Mouse (Mus musculus) liver, embryonic 16.5 days (tissue): ENCODE measurements around the gene Zfp143. TPM values are rescaled to one million over a fixed set of nuclear protein-coding genes. Genes with fewer than 3 reads are reported as not detected.
"Not testable (repeated sequence)": the region's sequence is repeated elsewhere in the genome, so short reads cannot be mapped to it uniquely, and the experiment has no call there.

Experiments used
- ATAC-seq: fragments of 200-750 bp; cut with Nextera tagmentation; 2 replicates; pipeline ENCODE4 v1.8.0; 2017; ENCODE audit warnings: low read depth, mild to moderate bottlenecking, moderate number of reproducible peaks, moderate library complexity
- H3K27ac ChIP-seq: fragments of 300-500 bp; sonication (generic); 2 replicates; pipeline ENCODE4 v1.5.1; 2014; ENCODE audit warnings: mild to moderate bottlenecking, low read length
- H3K27me3 ChIP-seq: fragments of 300-500 bp; sonication (generic); 2 replicates; pipeline ENCODE4 v1.6.1; 2014; ENCODE audit warnings: low read depth, low read length, mixed read lengths; ENCODE audit not compliant: control insufficient read depth, insufficient read depth
- H3K36me3 ChIP-seq: fragments of 300-500 bp; sonication (generic); 2 replicates; pipeline ENCODE4 v1.6.1; 2014; ENCODE audit warnings: mild to moderate bottlenecking; ENCODE audit not compliant: control insufficient read depth, insufficient read depth
- H3K4me1 ChIP-seq: fragments of 300-500 bp; sonication (generic); 2 replicates; pipeline ENCODE4 v1.6.1; 2014; ENCODE audit warnings: low read depth, low read length, mixed read lengths; ENCODE audit not compliant: control insufficient read depth
- H3K4me2 ChIP-seq: fragments of 300-500 bp; sonication (generic); 2 replicates; pipeline ENCODE4 v1.6.1; 2014; ENCODE audit warnings: low read depth, low read length, mixed read lengths
- H3K4me3 ChIP-seq: fragments of 300-500 bp; sonication (generic); 2 replicates; pipeline ENCODE4 v1.5.1; 2014; ENCODE audit warnings: low read depth, mild to moderate bottlenecking, low read length
- H3K9ac ChIP-seq: fragments of 300-500 bp; sonication (generic); 2 replicates; pipeline ENCODE4 v1.6.1; 2014; ENCODE audit warnings: low read depth, low read length
- H3K9me3 ChIP-seq: fragments of 300-500 bp; sonication (generic); replicated peaks from 2 replicates; pipeline ENCODE4 v1.6.1; 2016; ENCODE audit warnings: low read length; ENCODE audit not compliant: control insufficient read depth
- WGBS: fragments of 180-500 bp; shearing (Covaris S2); extraction: QIAGEN DNeasy Blood & Tissue Kit; methylation state at CpG from one replicate; pipeline ENCODE4 v1.1.7; 2014; ENCODE audit not compliant: insufficient replicate concordance; 5-methylcytosine and 5-hydroxymethylcytosine counted together
- polyA plus RNA-seq: library from polyadenylated mRNA; unstranded; fragments of >200 nt; fragmentation: Nextera tagmentation; extraction: Ambion mirVana; gene quantifications from 2 replicates; pipeline ENCODE4 v1.2.1, GENCODE M21; 2015

The Zfp143 gene
- polyA plus RNA-seq, 1 experiment from 2014 or later, result 9.4 TPM

GRCm38 (mm10) chr7:110121516-110122288, 60.7 kb downstream of the Zfp143 start, which contains the start of gene Wee1:
Gene Wee1 (plus strand): TSS chr7:110122046.
- under 1% methylated on average over 73 of the region's 81 CpGs for WGBS
- H3K4me1 ChIP-seq, result peaks cover 14% of the 10 kb centered on the region
- H3K9me3 ChIP-seq, result no peaks in the 10 kb centered on the region
- peak within 1 kb of the TSS; percentile 96 for H3K4me3 ChIP-seq
- no peaks in the 10 kb centered on the region for H3K27me3 ChIP-seq
- peak within 1 kb of the TSS; percentile 67 for H3K4me2 ChIP-seq
- peak within 1 kb of the TSS; percentile 85 for H3K9ac ChIP-seq
- no peaks in the 10 kb centered on the region for H3K36me3 ChIP-seq
- peak within 1 kb of the TSS; percentile 89 for H3K27ac ChIP-seq
- ATAC-seq, result peak; percentile 95

- peaks cover 14% of the 10 kb centered on the region for H3K4me1 ChIP-seq
- H3K9me3 ChIP-seq, result no peaks in the 10 kb centered on the region
- no peaks in the 10 kb centered on the region for H3K27me3 ChIP-seq
- peak overlapping the region; percentile 96 for H3K4me3 ChIP-seq
- WGBS, result 0% methylated on average over 26 of the region's 27 CpGs
- peak overlapping the region; percentile 85 for H3K9ac ChIP-seq
- ATAC-seq, result no peak
- peak overlapping the region; percentile 67 for H3K4me2 ChIP-seq
- H3K36me3 ChIP-seq, result peaks cover 2% of the 10 kb centered on the region
- peak overlapping the region; percentile 89 for H3K27ac ChIP-seq
Measured at GRCm38 (mm10) chr7:110122289-110122564, 61.2 kb downstream of the Zfp143 start.

GRCm38 (mm10) chr7:110122565-110123422, 61.8 kb downstream of the Zfp143 start:
- Histone ChIP-seq H3K36me3 (peaks cover 8% of the 10 kb centered on the region), H3K4me1 (peaks cover 14% of the 10 kb centered on the region), H3K9ac (peak overlapping the region; percentile 85), H3K27me3 (no peaks in the 10 kb centered on the region), H3K4me2 (peak overlapping the region; percentile 67), H3K9me3 (no peaks in the 10 kb centered on the region), H3K27ac (peak overlapping the region; percentile 89), H3K4me3 (peak overlapping the region; percentile 96)
- peak; percentile 5 for ATAC-seq
- WGBS, result under 1% methylated on average over 74 of the region's 74 CpGs

GRCm38 (mm10) chr7:110123844-110124555, 63.0 kb downstream of the Zfp143 start:
- WGBS, result 23% methylated on average over 12 of the region's 12 CpGs
- Histone ChIP-seq H3K36me3 (peaks cover 12% of the 10 kb centered on the region), H3K9ac (peak overlapping the region; percentile 85), H3K27me3 (no peaks in the 10 kb centered on the region), H3K4me3 (peak overlapping the region; percentile 96), H3K4me1 (peaks cover 14% of the 10 kb centered on the region), H3K27ac (peak overlapping the region; percentile 10; the same call in 1 of the 2 replicates), H3K4me2 (peak overlapping the region; percentile 67), H3K9me3 (no peaks in the 10 kb centered on the region)
- ATAC-seq, result no peak

GRCm38 (mm10) chr7:110128566-110128965, 67.5 kb downstream of the Zfp143 start:
- H3K4me1 ChIP-seq, result peaks cover 10% of the 10 kb centered on the region
- no peaks in the 10 kb centered on the region for H3K9me3 ChIP-seq
- H3K36me3 ChIP-seq, result peaks cover 34% of the 10 kb centered on the region
- no peak overlapping the region for H3K27ac ChIP-seq
- no peaks in the 10 kb centered on the region for H3K27me3 ChIP-seq
- H3K4me3 ChIP-seq, result no peak overlapping the region
- no peak for ATAC-seq
- WGBS, result 64% methylated on average over 2 of the region's 2 CpGs
- no peak overlapping the region for H3K4me2 ChIP-seq
- no peak overlapping the region for H3K9ac ChIP-seq

GRCm38 (mm10) chr7:110132272-110132671, 71.3 kb downstream of the Zfp143 start:
- WGBS, result 74% methylated on average over 2 of the region's 2 CpGs
- not testable (repeated sequence) for ATAC-seq

GRCm38 (mm10) chr7:110133988-110134387, 73.0 kb downstream of the Zfp143 start:
- Histone ChIP-seq H3K27ac (no peak overlapping the region), H3K4me2 (no peak overlapping the region), H3K4me1 (no peaks in the 10 kb centered on the region), H3K4me3 (no peak overlapping the region), H3K9me3 (no peaks in the 10 kb centered on the region), H3K27me3 (no peaks in the 10 kb centered on the region), H3K36me3 (peaks cover 44% of the 10 kb centered on the region), H3K9ac (no peak overlapping the region)
- no peak for ATAC-seq
- WGBS, result 67% methylated on average over 5 of the region's 5 CpGs

More at GRCm38 (mm10) chr7:110132272-110132671, 71.3 kb downstream of the Zfp143 start:
- not testable (repeated sequence) for H3K9ac ChIP-seq, H3K4me1 ChIP-seq, H3K4me2 ChIP-seq, H3K4me3 ChIP-seq, H3K27ac ChIP-seq, H3K27me3 ChIP-seq, H3K9me3 ChIP-seq
- peaks cover 42% of the 10 kb centered on the region for H3K36me3 ChIP-seq

GRCm38 (mm10) chr7:110138538-110138937, 77.5 kb downstream of the Zfp143 start:
- no peaks in the 10 kb centered on the region for H3K9me3 ChIP-seq
- 70% methylated on average over 2 of the region's 2 CpGs for WGBS
- ATAC-seq, result no peak
- H3K36me3 ChIP-seq, result peaks cover 61% of the 10 kb centered on the region
- H3K4me3 ChIP-seq, result no peak overlapping the region
- H3K9ac ChIP-seq, result no peak overlapping the region
- H3K27me3 ChIP-seq, result no peaks in the 10 kb centered on the region
- H3K4me1 ChIP-seq, result no peaks in the 10 kb centered on the region
- H3K4me2 ChIP-seq, result no peak overlapping the region
- no peak overlapping the region for H3K27ac ChIP-seq
